Mouse (Mus musculus) bone marrow, adult 2 months (tissue): Measurements from ENCODE around the gene Cped1. TPM values are rescaled to one million over a fixed set of nuclear protein-coding genes. Genes with fewer than 3 reads are reported as not detected.

Experiments
- H3K27ac ChIP-seq: fragments of 200-500 bp; 2 replicates; pipeline ENCODE4 v1.5.1; 2012; ENCODE audit warnings: low read depth, mild to moderate bottlenecking, control low read depth, inconsistent platforms, low read length; ENCODE audit not compliant: control insufficient read depth, poor library complexity, insufficient read depth
- H3K4me1 ChIP-seq: fragments of 200-500 bp; 2 replicates; pipeline ENCODE4 v1.6.1; 2011; ENCODE audit warnings: low read length; ENCODE audit not compliant: control insufficient read depth, insufficient read depth
- H3K4me3 ChIP-seq: fragments of 200-500 bp; replicated peaks from 2 replicates; pipeline ENCODE3; 2011; ENCODE audit warnings: mild to moderate bottlenecking, low read depth, low read length, control low read depth; ENCODE audit not compliant: control insufficient read depth
- CTCF ChIP-seq: fragments of 200-500 bp; IDR thresholded peaks from 2 replicates; pipeline ENCODE4 v1.5.1; 2011; ENCODE audit warnings: low read length, control low read depth; ENCODE audit not compliant: control insufficient read depth, insufficient read depth
- POLR2A ChIP-seq: fragments of 200-500 bp; IDR thresholded peaks from 2 replicates; pipeline ENCODE4 v1.6.1; 2011; ENCODE audit warnings: low read depth, mild to moderate bottlenecking, control low read depth, low read length, borderline replicate concordance; ENCODE audit not compliant: control insufficient read depth
- WGBS: fragments of 180-500 bp; shearing (Covaris S2); methylation state at CpG from one replicate; pipeline ENCODE4 v1.1.7; 2018; 5-methylcytosine and 5-hydroxymethylcytosine counted together
- polyA plus RNA-seq: library from polyadenylated mRNA; stranded (reverse); fragments of >200 nt; gene quantifications from 2 replicates; pipeline ENCODE4 v1.2.4, GENCODE M21; 2011; ENCODE audit warnings: low replicate concordance; ENCODE audit not compliant: missing spikeins, insufficient read depth, insufficient read length

Gene Cped1
- polyA plus RNA-seq, 1 experiment = 5.3 TPM

DNA sequence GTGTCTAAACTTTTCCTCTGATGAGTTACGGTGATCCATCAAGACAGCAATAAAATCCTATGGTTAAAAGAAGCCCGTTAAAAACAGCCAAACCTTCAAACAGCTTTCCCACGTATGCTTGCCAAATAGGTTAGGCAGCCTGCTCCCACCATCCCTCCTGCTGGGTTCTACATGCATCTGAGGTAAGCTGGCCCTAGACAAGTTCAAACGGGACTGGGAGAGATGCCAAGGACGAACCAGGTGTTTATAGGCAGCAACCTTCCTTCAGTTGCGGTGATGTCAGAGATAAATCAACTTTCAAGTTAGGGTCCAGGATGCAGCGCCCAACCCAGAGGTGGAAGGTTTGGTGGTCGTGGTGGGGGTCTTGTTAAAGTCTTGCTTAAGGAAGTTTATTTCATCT is 155.1 kb downstream of the Cped1 start:
- TF ChIP-seq POLR2A (no peak), CTCF (no peak)
- 73% methylated on average over 8 of the region's 8 CpGs for WGBS
- no peaks in the 10 kb centered on the region for H3K4me1 ChIP-seq
- no peak overlapping the region for H3K4me3 ChIP-seq
- no peak overlapping the region for H3K27ac ChIP-seq

DNA sequence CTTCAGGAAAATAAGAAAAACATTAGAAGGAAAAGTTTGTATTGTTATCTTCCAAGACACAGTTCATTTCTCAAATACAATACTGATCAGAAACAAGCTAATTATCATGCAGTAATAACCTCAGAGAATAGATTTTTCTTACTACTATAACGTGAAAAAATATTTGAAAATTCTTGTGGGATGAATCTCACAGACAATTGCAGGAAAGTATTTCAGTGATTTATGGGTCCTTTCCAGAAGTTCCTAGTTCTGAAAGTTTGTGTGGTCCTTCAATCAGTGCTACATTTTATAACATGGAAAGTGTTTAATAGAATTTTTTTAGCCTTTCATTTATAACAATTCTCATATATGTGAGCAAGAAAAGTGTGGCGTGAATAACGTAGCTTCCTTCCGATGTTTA is 161.5 kb downstream of the Cped1 start:
- no peak for TF ChIP-seq CTCF
- TF ChIP-seq POLR2A = no peak
- Histone ChIP-seq H3K4me3 (no peak overlapping the region), H3K27ac (no peak overlapping the region), H3K4me1 (no peaks in the 10 kb centered on the region)
- 87% methylated on average over 4 of the region's 4 CpGs for WGBS

DNA sequence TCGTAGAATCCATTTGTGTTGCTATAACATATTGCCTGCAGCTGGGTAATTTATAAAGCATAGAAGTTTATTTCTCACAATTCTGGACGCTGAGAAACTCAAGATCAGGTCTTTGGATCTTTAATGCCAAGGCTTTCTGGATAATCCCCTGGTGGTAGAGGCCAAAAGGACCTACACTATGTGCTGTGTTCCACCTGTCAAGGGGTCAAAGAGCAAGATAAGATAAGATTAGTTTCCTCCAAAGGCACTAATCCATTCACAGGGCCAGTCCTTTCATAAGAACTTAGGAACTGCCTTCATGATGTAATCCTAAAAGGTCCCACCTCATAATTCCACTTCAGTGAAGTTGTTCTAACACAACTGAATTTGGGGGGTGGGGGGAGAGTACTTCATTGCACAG is 162.8 kb downstream of the Cped1 start:
- Histone ChIP-seq H3K27ac (no peak overlapping the region), H3K4me1 (no peaks in the 10 kb centered on the region), H3K4me3 (no peak overlapping the region)
- TF ChIP-seq POLR2A (no peak), CTCF (no peak)
- WGBS = 81% methylated on average over 2 of the region's 2 CpGs

DNA sequence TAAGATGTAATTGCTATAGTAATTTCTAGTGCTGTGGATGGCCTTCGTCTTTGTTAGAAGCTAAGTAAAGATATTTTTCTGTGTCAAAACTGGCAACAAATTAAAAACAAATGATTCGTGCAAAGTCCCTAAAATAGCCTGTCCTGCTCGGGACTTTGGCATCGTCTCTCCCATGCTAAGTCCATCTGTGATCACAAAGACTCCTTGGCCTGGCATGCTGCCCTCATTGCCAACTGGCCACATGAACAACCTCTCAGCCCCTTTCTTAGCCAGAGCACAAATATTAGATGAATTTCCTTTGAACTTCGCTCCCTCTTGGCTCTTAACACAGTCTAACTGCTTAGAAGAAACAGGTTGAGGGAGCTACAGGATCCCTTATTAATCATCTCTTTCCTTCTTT is 171.7 kb downstream of the Cped1 start:
- no peak overlapping the region for H3K27ac ChIP-seq
- H3K4me3 ChIP-seq = no peak overlapping the region
- H3K4me1 ChIP-seq = no peaks in the 10 kb centered on the region
- TF ChIP-seq POLR2A (no peak), CTCF (no peak)
- WGBS = 85% methylated on average over 5 of the region's 5 CpGs

DNA sequence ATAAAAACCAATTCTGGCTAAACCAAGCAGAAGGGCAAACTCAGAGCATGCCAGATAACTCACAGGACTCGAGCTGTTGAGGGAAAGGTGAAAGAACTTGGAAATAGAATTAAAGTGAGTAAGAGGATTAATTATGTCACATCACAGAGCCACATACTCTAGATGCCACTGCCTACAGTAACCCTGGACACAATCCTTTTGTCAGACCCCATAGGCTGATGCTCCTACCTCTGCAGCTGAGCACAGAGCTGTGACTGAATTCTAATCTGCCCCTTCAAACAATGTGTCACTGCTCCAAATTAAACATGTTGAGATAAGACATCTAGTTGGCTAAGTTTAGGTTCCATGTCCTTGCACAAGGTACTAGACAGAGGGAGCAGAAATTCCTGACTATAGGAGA is 176.2 kb downstream of the Cped1 start:
- Histone ChIP-seq H3K4me1 (no peaks in the 10 kb centered on the region), H3K27ac (no peak overlapping the region), H3K4me3 (no peak overlapping the region)
- no peak for TF ChIP-seq CTCF
- TF ChIP-seq POLR2A = no peak
- 55% methylated on average over 1 of the region's 1 CpGs for WGBS

DNA sequence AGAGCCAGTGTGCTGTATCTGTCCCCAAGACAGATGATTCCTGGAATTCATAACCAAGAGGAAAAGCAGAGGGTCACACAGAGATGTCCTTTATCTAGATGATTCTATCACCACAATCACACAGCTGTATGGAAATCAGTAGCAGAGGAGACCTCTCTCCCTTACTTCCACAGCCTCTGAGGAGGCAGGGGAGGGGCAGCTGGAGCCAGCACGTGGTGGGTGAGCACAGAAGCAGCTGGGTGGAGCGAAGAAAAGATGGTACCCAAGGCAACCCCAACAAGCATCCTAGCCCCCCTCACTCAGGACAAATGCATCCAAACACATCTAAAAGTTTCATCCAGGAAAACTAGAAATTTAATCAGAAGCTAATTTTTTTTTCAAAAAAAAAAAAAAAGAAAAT is 182.7 kb downstream of the Cped1 start:
- TF ChIP-seq POLR2A (no peak), CTCF (no peak)
- no peak overlapping the region for H3K27ac ChIP-seq
- no peaks in the 10 kb centered on the region for H3K4me1 ChIP-seq
- WGBS = 58% methylated on average over 2 of the region's 2 CpGs
- H3K4me3 ChIP-seq = no peak overlapping the region

DNA sequence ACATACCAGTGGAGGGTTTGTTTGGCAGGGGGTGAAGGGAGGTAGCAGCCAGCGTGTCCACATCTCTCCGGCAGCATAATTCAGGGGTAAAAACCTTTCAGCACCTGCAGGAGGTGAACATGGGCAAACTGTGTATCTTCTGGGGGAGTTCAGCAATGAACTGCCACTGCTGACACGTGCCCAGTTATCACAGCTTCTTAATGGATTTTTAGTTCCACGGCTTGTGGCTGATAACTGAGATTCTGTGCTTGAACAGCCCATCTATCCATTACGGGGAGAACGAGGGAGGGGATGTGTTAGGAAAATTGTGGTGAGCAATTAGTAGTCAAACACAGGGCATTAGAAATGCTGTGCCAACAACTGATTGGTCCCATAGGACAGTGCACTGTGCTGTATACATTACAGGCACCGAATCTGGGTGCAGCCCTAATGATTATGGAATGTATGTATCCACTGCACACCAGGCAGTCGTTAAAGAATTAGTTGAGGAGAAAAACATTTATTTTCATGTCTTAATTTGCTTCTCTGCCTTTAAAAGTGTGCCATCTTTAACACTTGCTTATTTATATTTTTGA is 193.1 kb downstream of the Cped1 start:
- TF ChIP-seq POLR2A (no peak), CTCF (no peak)
- no peaks in the 10 kb centered on the region for H3K4me1 ChIP-seq
- WGBS = 84% methylated on average over 8 of the region's 8 CpGs
- no peak overlapping the region for H3K27ac ChIP-seq
- no peak overlapping the region for H3K4me3 ChIP-seq

DNA sequence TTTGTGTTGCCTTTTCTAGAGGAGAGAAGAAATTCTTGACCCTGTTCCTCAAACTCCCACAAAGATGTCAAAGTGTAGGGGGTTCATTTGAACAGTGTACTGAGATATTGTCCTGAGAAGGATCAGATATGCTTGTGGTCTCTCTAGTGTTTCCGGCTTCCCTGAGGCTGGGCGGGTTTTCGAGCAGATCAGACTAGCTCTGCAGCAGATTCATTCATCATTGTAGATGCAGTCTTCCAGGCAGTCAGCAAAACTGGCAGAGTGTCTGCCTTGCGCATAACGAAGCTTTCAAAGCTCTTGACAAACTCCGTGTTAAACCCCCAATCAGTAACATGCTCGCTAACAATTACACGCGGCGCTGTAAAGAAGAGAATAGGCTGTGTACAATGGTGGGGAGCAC is 194.6 kb downstream of the Cped1 start:
- H3K4me1 ChIP-seq = no peaks in the 10 kb centered on the region
- TF ChIP-seq POLR2A = no peak
- TF ChIP-seq CTCF = no peak
- no peak overlapping the region for H3K4me3 ChIP-seq
- 43% methylated on average over 10 of the region's 10 CpGs for WGBS
- H3K27ac ChIP-seq = no peak overlapping the region

DNA sequence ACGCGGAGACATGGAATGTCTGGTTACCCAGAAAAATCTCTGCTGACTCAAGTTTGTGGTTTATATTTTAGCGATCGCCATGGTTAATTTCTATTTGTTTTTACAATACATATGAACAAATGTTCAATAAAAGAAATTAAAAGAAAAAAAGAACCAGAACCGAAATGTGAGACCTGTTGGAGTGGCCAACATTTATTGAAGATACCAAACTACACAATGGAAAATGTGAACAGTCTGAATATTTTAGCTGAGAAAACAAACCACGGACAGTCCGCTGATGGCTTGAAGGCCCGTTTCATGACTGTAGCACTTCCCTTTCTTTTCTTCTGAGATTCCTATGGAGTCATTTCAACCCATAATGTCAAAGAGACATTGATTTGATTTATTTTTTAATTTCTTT is 201.3 kb downstream of the Cped1 start:
- H3K4me1 ChIP-seq = no peaks in the 10 kb centered on the region
- no peak overlapping the region for H3K27ac ChIP-seq
- no peak for TF ChIP-seq CTCF
- 81% methylated on average over 8 of the region's 8 CpGs for WGBS
- no peak overlapping the region for H3K4me3 ChIP-seq
